Mouse (Mus musculus) heart, postnatal 0 days (tissue): ENCODE results near the gene Ros1. TPM values are rescaled to one million over a fixed set of nuclear protein-coding genes. Genes with fewer than 3 reads are reported as not detected.

ENCODE experiments used
- ATAC-seq: fragments of 200-750 bp; cut with Nextera tagmentation; 2 replicates; pipeline ENCODE4 v1.8.0; 2017; ENCODE audit warnings: low read depth, moderate number of reproducible peaks, moderate library complexity; ENCODE audit not compliant: insufficient read depth
- DNase-seq: peaks from one replicate; pipeline ENCODE4 v3.0.0-alpha.2; 2016; ENCODE audit warnings: low spot score
- H3K27ac ChIP-seq: fragments of 300-500 bp; sonication (generic); 2 replicates; pipeline ENCODE4 v1.5.1; 2014; ENCODE audit warnings: low read depth, mild to moderate bottlenecking
- H3K27me3 ChIP-seq: fragments of 300-500 bp; sonication (generic); 2 replicates; pipeline ENCODE4 v1.6.1; 2014; ENCODE audit warnings: low read length, mixed read lengths; ENCODE audit not compliant: control insufficient read depth, insufficient read depth
- H3K36me3 ChIP-seq: fragments of 300-500 bp; sonication (generic); replicated peaks from 2 replicates; pipeline ENCODE4 v1.6.1; 2014; ENCODE audit warnings: low read length, mixed read lengths; ENCODE audit not compliant: control insufficient read depth, insufficient read depth
- H3K4me1 ChIP-seq: fragments of 300-500 bp; sonication (generic); 2 replicates; pipeline ENCODE4 v1.6.1; 2014; ENCODE audit warnings: antibody characterized with exemption; ENCODE audit not compliant: control insufficient read depth, insufficient read depth
- H3K4me2 ChIP-seq: fragments of 300-500 bp; sonication (generic); 2 replicates; pipeline ENCODE4 v1.6.1; 2014; ENCODE audit warnings: low read depth, mild to moderate bottlenecking, low read length, moderate library complexity
- H3K4me3 ChIP-seq: fragments of 300-500 bp; sonication (generic); 2 replicates; pipeline ENCODE4 v1.5.1; 2014; ENCODE audit warnings: low read depth, low read length
- H3K9ac ChIP-seq: fragments of 300-500 bp; sonication (generic); replicated peaks from 2 replicates; pipeline ENCODE4 v1.6.1; 2014; ENCODE audit warnings: low read depth, low read length, mixed read lengths
- H3K9me3 ChIP-seq: fragments of 300-500 bp; sonication (generic); replicated peaks from 2 replicates; pipeline ENCODE4 v1.6.1; 2016; ENCODE audit warnings: low read length; ENCODE audit not compliant: control insufficient read depth
- CTCF ChIP-seq: IDR thresholded peaks from 2 replicates; pipeline ENCODE4 v1.5.1; 2016; ENCODE audit warnings: antibody characterized with exemption, control low read depth, low read depth
- EP300 ChIP-seq: IDR thresholded peaks from 2 replicates; pipeline ENCODE4 v1.6.1; 2016; ENCODE audit warnings: antibody characterized with exemption, low read depth
- WGBS: fragments of 180-500 bp; shearing (Covaris S2); extraction: QIAGEN DNeasy Blood & Tissue Kit; methylation state at CpG from one replicate; pipeline ENCODE4 v1.1.7; 2014; 5-methylcytosine and 5-hydroxymethylcytosine counted together
- polyA plus RNA-seq: library from polyadenylated mRNA; unstranded; fragments of >200 nt; fragmentation: Nextera tagmentation; extraction: Ambion mirVana; gene quantifications from 2 replicates; pipeline ENCODE4 v1.2.1, GENCODE M21; 2015
- total RNA-seq: library from RNA; depleted of rRNA; stranded (reverse); fragments of >200 nt; gene quantifications from 2 replicates; pipeline ENCODE4 v1.2.3, GENCODE M21; 2014; ENCODE audit warnings: low replicate concordance

The Ros1 gene
- total and polyA plus RNA-seq, 2 experiments from 2014 or later, result not detected

GRCm38 (mm10) chr10:52086681-52087080, 108.4 kb downstream of the Ros1 start:
- Histone ChIP-seq H3K27me3 (no peaks in the 10 kb centered on the region), H3K4me2 (no peak overlapping the region), H3K4me3 (no peak overlapping the region), H3K36me3 (no peaks in the 10 kb centered on the region), H3K27ac (no peak overlapping the region), H3K9ac (no peak overlapping the region), H3K4me1 (no peaks in the 10 kb centered on the region), H3K9me3 (no peaks in the 10 kb centered on the region)
- ATAC-seq, result no peak
- no peak for DNase-seq
- TF ChIP-seq EP300 (no peak), CTCF (no peak)
- 70% methylated on average over 6 of the region's 6 CpGs for WGBS

- H3K27ac ChIP-seq, result no peak overlapping the region
- TF ChIP-seq CTCF, result peak; percentile 59
- TF ChIP-seq EP300, result no peak
These were observed 122.6 kb downstream of the Ros1 start for GRCm38 (mm10) chr10:52072482-52072881.

GRCm38 (mm10) chr10:52048287-52048686, 146.8 kb downstream of the Ros1 start:
- H3K36me3 ChIP-seq, result no peaks in the 10 kb centered on the region
- WGBS, result 32% methylated on average over 3 of the region's 3 CpGs
- no peak overlapping the region for H3K27ac ChIP-seq
- DNase-seq, result peak; percentile 20
- peak; percentile 60; the same call in 1 of the 2 replicates for ATAC-seq
- no peak overlapping the region for H3K9ac ChIP-seq
- no peaks in the 10 kb centered on the region for H3K4me1 ChIP-seq
- H3K27me3 ChIP-seq, result no peaks in the 10 kb centered on the region
- no peaks in the 10 kb centered on the region for H3K9me3 ChIP-seq
- TF ChIP-seq EP300 (no peak), CTCF (no peak)
- H3K4me3 ChIP-seq, result no peak overlapping the region
- H3K4me2 ChIP-seq, result no peak overlapping the region

More at GRCm38 (mm10) chr10:52072482-52072881, 122.6 kb downstream of the Ros1 start:
- ATAC-seq, result no peak
- Histone ChIP-seq H3K9ac (no peak overlapping the region), H3K4me3 (no peak overlapping the region), H3K4me2 (no peak overlapping the region), H3K27me3 (no peaks in the 10 kb centered on the region), H3K9me3 (no peaks in the 10 kb centered on the region), H3K36me3 (no peaks in the 10 kb centered on the region), H3K4me1 (no peaks in the 10 kb centered on the region)
- peak; percentile 50 for DNase-seq

- Histone ChIP-seq H3K9me3 (no peaks in the 10 kb centered on the region), H3K9ac (no peak overlapping the region), H3K27ac (no peak overlapping the region), H3K4me1 (no peaks in the 10 kb centered on the region), H3K4me2 (no peak overlapping the region), H3K36me3 (no peaks in the 10 kb centered on the region), H3K4me3 (no peak overlapping the region), H3K27me3 (no peaks in the 10 kb centered on the region)
- DNase-seq, result no peak
- TF ChIP-seq EP300 (no peak), CTCF (no peak)
- ATAC-seq, result no peak
- WGBS, result 69% methylated on average over 5 of the region's 5 CpGs
These were observed 152.0 kb downstream of the Ros1 start for GRCm38 (mm10) chr10:52043086-52043485.

- TF ChIP-seq EP300 (no peak), CTCF (no peak)
- no peaks in the 10 kb centered on the region for H3K27me3 ChIP-seq
- no peaks in the 10 kb centered on the region for H3K36me3 ChIP-seq
- no peak overlapping the region for H3K27ac ChIP-seq
- 80% methylated on average over 1 of the region's 1 CpGs for WGBS
- no peak overlapping the region for H3K9ac ChIP-seq
- ATAC-seq, result no peak
- DNase-seq, result no peak
- no peaks in the 10 kb centered on the region for H3K9me3 ChIP-seq
- no peak overlapping the region for H3K4me3 ChIP-seq
- no peak overlapping the region for H3K4me2 ChIP-seq
- H3K4me1 ChIP-seq, result no peaks in the 10 kb centered on the region
These were observed 155.7 kb downstream of the Ros1 start for GRCm38 (mm10) chr10:52039392-52039791.

- no peak for TF ChIP-seq EP300
- TF ChIP-seq CTCF, result no peak
- no peak overlapping the region for H3K4me3 ChIP-seq
- ATAC-seq (no peak), DNase-seq (no peak)
- H3K27ac ChIP-seq, result no peak overlapping the region
- H3K36me3 ChIP-seq, result no peaks in the 10 kb centered on the region
- H3K9ac ChIP-seq, result no peak overlapping the region
- H3K4me2 ChIP-seq, result no peak overlapping the region
- H3K4me1 ChIP-seq, result no peaks in the 10 kb centered on the region
- peaks cover 21% of the 10 kb centered on the region for H3K27me3 ChIP-seq
- no peaks in the 10 kb centered on the region for H3K9me3 ChIP-seq
These were observed 161.3 kb downstream of the Ros1 start for GRCm38 (mm10) chr10:52033729-52034128.
